Mouse (Mus musculus) forebrain, embryonic 12.5 days (tissue): ENCODE results near the gene Scarf2. TPM values are rescaled to one million over a fixed set of nuclear protein-coding genes. Genes with fewer than 3 reads are reported as not detected.
A peak's percentile ranks its signal among the peaks of the same experiment; 100 is the strongest.

ENCODE experiments used
- ATAC-seq: fragments of 200-750 bp; cut with Nextera tagmentation; 2 replicates; pipeline ENCODE4 v1.8.0; 2017; ENCODE audit warnings: moderate TSS enrichment; ENCODE audit not compliant: low FRiP score
- H3K27ac ChIP-seq: fragments of 300-500 bp; sonication (generic); 2 replicates; pipeline ENCODE4 v1.5.1; 2016; ENCODE audit warnings: mild to moderate bottlenecking
- H3K27me3 ChIP-seq: fragments of 300-500 bp; sonication (generic); 2 replicates; pipeline ENCODE4 v1.6.1; 2016; ENCODE audit warnings: mild to moderate bottlenecking
- H3K36me3 ChIP-seq: fragments of 300-500 bp; sonication (generic); replicated peaks from 2 replicates; pipeline ENCODE4 v1.6.1; 2016; ENCODE audit warnings: mild to moderate bottlenecking
- H3K4me1 ChIP-seq: fragments of 300-500 bp; sonication (generic); 2 replicates; pipeline ENCODE4 v1.6.1; 2016
- H3K4me2 ChIP-seq: fragments of 300-500 bp; sonication (generic); 2 replicates; pipeline ENCODE4 v1.6.1; 2016; ENCODE audit warnings: mild to moderate bottlenecking, moderate library complexity
- H3K4me3 ChIP-seq: fragments of 300-500 bp; sonication (generic); replicated peaks from 2 replicates; pipeline ENCODE4 v1.5.1; 2016; ENCODE audit warnings: mild to moderate bottlenecking
- H3K9ac ChIP-seq: fragments of 300-500 bp; sonication (generic); 2 replicates; pipeline ENCODE4 v1.6.1; 2016; ENCODE audit warnings: mild to moderate bottlenecking
- H3K9me3 ChIP-seq: fragments of 300-500 bp; sonication (generic); 2 replicates; pipeline ENCODE4 v1.6.1; 2016
- WGBS: fragments of 180-500 bp; shearing (Covaris S2); methylation state at CpG from one replicate; pipeline ENCODE4 v1.1.7; 2016; 5-methylcytosine and 5-hydroxymethylcytosine counted together
- polyA plus RNA-seq: library from polyadenylated mRNA; unstranded; fragments of >200 nt; fragmentation: Nextera tagmentation; extraction: Ambion mirVana; gene quantifications from 2 replicates; pipeline ENCODE4 v1.2.1, GENCODE M21; 2016

The Scarf2 gene
- polyA plus RNA-seq, 1 experiment from 2014 or later, result 7.3 TPM

- H3K9me3 ChIP-seq, result no peaks in the 10 kb centered on the region
- no peak for ATAC-seq
- H3K4me2 ChIP-seq, result no peak within 1 kb of the TSS
- H3K36me3 ChIP-seq, result peaks cover 32% of the 10 kb centered on the region
- WGBS, result 84% methylated on average over 6 of the region's 6 CpGs
- no peak within 1 kb of the TSS for H3K4me3 ChIP-seq
- H3K27ac ChIP-seq, result no peak within 1 kb of the TSS
- H3K9ac ChIP-seq, result no peak within 1 kb of the TSS
- H3K27me3 ChIP-seq, result peaks cover 50% of the 10 kb centered on the region
- H3K4me1 ChIP-seq, result peaks cover 14% of the 10 kb centered on the region
Measured at GRCm38 (mm10) chr16:17838051-17838450, 41.0 kb downstream of the Scarf2 start, which contains the start of gene Car15. TSS of gene Car15 (minus strand) at chr16:17838364.

- no peak overlapping the region for H3K4me2 ChIP-seq
- no peaks in the 10 kb centered on the region for H3K9me3 ChIP-seq
- no peak overlapping the region for H3K4me3 ChIP-seq
- no peak overlapping the region for H3K9ac ChIP-seq
- peaks cover 52% of the 10 kb centered on the region for H3K36me3 ChIP-seq
- peaks cover 31% of the 10 kb centered on the region for H3K27me3 ChIP-seq
- 83% methylated on average over 4 of the region's 4 CpGs for WGBS
- no peak for ATAC-seq
- no peaks in the 10 kb centered on the region for H3K4me1 ChIP-seq
- H3K27ac ChIP-seq, result no peak overlapping the region
Measured at GRCm38 (mm10) chr16:17839976-17840375, 42.9 kb downstream of the Scarf2 start.

DNA sequence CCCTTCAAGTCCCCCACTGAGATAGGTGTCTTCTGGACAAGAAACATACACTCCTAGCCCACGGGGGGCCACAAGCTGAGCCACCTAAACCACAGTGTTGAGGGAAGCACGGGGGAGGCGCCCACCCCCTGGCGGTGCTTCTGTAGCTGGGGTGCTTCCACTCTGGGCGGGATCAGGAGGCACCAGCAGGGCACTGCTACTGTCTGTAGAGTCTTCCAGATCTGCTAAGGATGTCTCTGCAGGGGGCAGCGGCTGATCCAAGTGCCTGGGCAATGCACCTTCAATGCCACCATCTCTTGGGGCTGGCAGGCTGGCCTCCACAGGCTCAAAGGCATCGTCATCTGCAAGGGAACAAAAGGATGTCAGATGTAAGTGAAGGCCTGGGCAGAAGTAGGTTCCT, 45.4 kb downstream of the Scarf2 start:
- Histone ChIP-seq H3K9ac (no peak overlapping the region), H3K9me3 (no peaks in the 10 kb centered on the region), H3K4me3 (no peak overlapping the region), H3K36me3 (peaks cover 76% of the 10 kb centered on the region), H3K27me3 (peaks cover 6% of the 10 kb centered on the region), H3K4me1 (no peaks in the 10 kb centered on the region), H3K27ac (no peak overlapping the region), H3K4me2 (no peak overlapping the region)
- ATAC-seq, result no peak
- 97% methylated on average over 7 of the region's 7 CpGs for WGBS

DNA sequence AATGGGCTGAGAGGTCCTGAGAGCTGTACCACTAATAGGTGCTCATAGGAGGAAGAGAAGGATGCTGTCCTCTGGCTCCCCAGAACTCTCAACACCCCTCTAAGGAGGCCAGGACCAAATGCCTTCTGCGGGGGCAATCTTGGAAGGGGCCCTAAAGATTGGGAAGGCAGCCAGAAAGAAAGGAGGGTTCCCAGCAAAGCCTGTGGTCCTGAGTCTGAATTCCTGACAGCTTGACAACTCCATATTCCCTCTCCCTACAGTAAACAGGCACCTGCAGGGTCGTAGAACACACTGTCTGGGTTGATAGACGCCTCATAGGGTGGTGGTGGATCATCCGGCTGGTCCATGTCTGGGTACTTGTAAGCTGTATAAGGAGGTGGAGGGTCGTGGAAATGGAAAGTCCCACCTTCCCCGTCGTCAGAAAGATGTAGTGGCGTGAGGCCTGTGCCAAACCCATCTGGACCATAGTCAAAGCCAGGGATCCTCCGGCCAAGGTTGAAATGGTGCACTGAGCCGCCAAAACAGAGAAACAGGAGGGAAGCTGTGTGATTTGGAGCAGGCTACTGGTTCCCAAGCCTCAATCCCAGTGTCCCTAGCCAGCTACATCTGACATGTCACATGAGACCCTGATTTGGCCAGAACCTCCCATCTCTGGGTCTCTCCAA, 46.8 kb downstream of the Scarf2 start:
- Histone ChIP-seq H3K9me3 (no peaks in the 10 kb centered on the region), H3K27me3 (no peaks in the 10 kb centered on the region), H3K36me3 (peaks cover 88% of the 10 kb centered on the region), H3K4me2 (no peak overlapping the region), H3K9ac (no peak overlapping the region), H3K4me1 (0 out of 2 replicates have a peak, but pooled peaks cover under 1% of the 10 kb centered on the region), H3K27ac (no peak overlapping the region), H3K4me3 (no peak overlapping the region)
- WGBS, result 90% methylated on average over 10 of the region's 10 CpGs
- ATAC-seq, result no peak

- Histone ChIP-seq H3K36me3 (peaks cover 92% of the 10 kb centered on the region), H3K4me3 (no peak overlapping the region), H3K27ac (0 out of 2 replicates have a peak overlapping the region, but pooled peaks have one; percentile 20), H3K9ac (no peak overlapping the region), H3K4me2 (no peak overlapping the region), H3K4me1 (0 out of 2 replicates have a peak, but pooled peaks cover 2% of the 10 kb centered on the region), H3K9me3 (no peaks in the 10 kb centered on the region), H3K27me3 (no peaks in the 10 kb centered on the region)
- 95% methylated on average over 6 of the region's 6 CpGs for WGBS
- no peak for ATAC-seq
Measured at GRCm38 (mm10) chr16:17848431-17848830, 51.3 kb downstream of the Scarf2 start.

- Histone ChIP-seq H3K27me3 (no peaks in the 10 kb centered on the region), H3K4me1 (0 out of 2 replicates have a peak, but pooled peaks cover 2% of the 10 kb centered on the region), H3K27ac (0 out of 2 replicates have a peak overlapping the region, but pooled peaks have one; percentile 20), H3K9ac (no peak overlapping the region), H3K4me2 (no peak overlapping the region), H3K4me3 (no peak overlapping the region), H3K9me3 (no peaks in the 10 kb centered on the region), H3K36me3 (peaks cover 91% of the 10 kb centered on the region)
- WGBS, result 30% methylated on average over 1 of the region's 1 CpGs
- no peak for ATAC-seq
Measured at GRCm38 (mm10) chr16:17848928-17849327, 51.8 kb downstream of the Scarf2 start.

GRCm38 (mm10) chr16:17849486-17849885, 52.4 kb downstream of the Scarf2 start:
- Histone ChIP-seq H3K27ac (no peak overlapping the region), H3K4me1 (0 out of 2 replicates have a peak, but pooled peaks cover 2% of the 10 kb centered on the region), H3K9me3 (no peaks in the 10 kb centered on the region), H3K36me3 (peaks cover 91% of the 10 kb centered on the region), H3K4me2 (no peak overlapping the region), H3K9ac (no peak overlapping the region), H3K27me3 (no peaks in the 10 kb centered on the region), H3K4me3 (no peak overlapping the region)
- WGBS, result 90% methylated on average over 6 of the region's 6 CpGs
- ATAC-seq, result no peak

GRCm38 (mm10) chr16:17851331-17851730, 54.2 kb downstream of the Scarf2 start:
- no peak overlapping the region for H3K27ac ChIP-seq
- 0 out of 2 replicates have a peak, but pooled peaks cover 2% of the 10 kb centered on the region for H3K4me1 ChIP-seq
- H3K9ac ChIP-seq, result no peak overlapping the region
- peaks cover 89% of the 10 kb centered on the region for H3K36me3 ChIP-seq
- H3K4me3 ChIP-seq, result no peak overlapping the region
- ATAC-seq, result no peak
- H3K4me2 ChIP-seq, result no peak overlapping the region
- 97% methylated on average over 5 of the region's 5 CpGs for WGBS
- no peaks in the 10 kb centered on the region for H3K9me3 ChIP-seq
- H3K27me3 ChIP-seq, result no peaks in the 10 kb centered on the region

- no peaks in the 10 kb centered on the region for H3K9me3 ChIP-seq
- no peak overlapping the region for H3K4me3 ChIP-seq
- 0 out of 2 replicates have a peak, but pooled peaks cover 2% of the 10 kb centered on the region for H3K4me1 ChIP-seq
- no peak overlapping the region for H3K27ac ChIP-seq
- H3K27me3 ChIP-seq, result no peaks in the 10 kb centered on the region
- no peak overlapping the region for H3K4me2 ChIP-seq
- no peak for ATAC-seq
- H3K36me3 ChIP-seq, result peaks cover 89% of the 10 kb centered on the region
- WGBS, result 97% methylated on average over 1 of the region's 1 CpGs
- H3K9ac ChIP-seq, result no peak overlapping the region
Measured at GRCm38 (mm10) chr16:17851860-17852259, 54.8 kb downstream of the Scarf2 start.

DNA sequence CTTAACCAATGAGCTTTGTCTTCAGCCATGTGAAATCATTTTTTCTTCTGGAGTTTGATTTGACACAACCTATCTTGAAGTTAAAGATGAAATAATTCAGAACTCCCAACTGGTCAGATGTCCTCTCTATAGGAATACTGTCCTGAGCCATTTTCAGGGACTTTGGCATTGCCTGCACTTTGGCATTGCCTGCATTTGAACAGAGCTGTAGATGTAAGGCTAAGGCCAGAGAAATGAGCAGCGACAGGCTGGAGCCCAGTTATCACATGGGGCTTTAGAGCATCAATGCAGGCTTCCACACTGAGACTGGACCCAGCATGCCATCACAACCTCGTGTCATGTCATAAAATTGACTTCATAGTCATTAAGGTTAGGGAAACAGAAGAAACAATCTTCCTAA, 56.2 kb downstream of the Scarf2 start:
- Histone ChIP-seq H3K27ac (no peak overlapping the region), H3K4me1 (0 out of 2 replicates have a peak, but pooled peaks cover 2% of the 10 kb centered on the region), H3K36me3 (peaks cover 91% of the 10 kb centered on the region), H3K4me3 (no peak overlapping the region), H3K9ac (no peak overlapping the region), H3K9me3 (no peaks in the 10 kb centered on the region), H3K27me3 (no peaks in the 10 kb centered on the region), H3K4me2 (no peak overlapping the region)
- 91% methylated on average over 2 of the region's 2 CpGs for WGBS
- ATAC-seq, result no peak

- 96% methylated on average over 7 of the region's 7 CpGs for WGBS
- Histone ChIP-seq H3K4me3 (no peak overlapping the region), H3K27me3 (no peaks in the 10 kb centered on the region), H3K4me2 (no peak overlapping the region), H3K4me1 (peaks cover 5% of the 10 kb centered on the region; the same call in 1 of the 2 replicates), H3K9me3 (no peaks in the 10 kb centered on the region), H3K36me3 (peaks cover 86% of the 10 kb centered on the region), H3K9ac (no peak overlapping the region), H3K27ac (no peak overlapping the region)
- ATAC-seq, result no peak
Measured at GRCm38 (mm10) chr16:17857157-17857556, 60.1 kb downstream of the Scarf2 start.
